Mouse (Mus musculus): ENCODE results near the gene M1ap.

M1ap gene

GRCm38 (mm10) chr6:83005444-83006011 is 58.8 kb downstream of the M1ap start:
- DNase-seq (ENCODE audit: extremely low read depth, insufficient read length, low spot score) = peak; percentile 40

GRCm38 (mm10) chr6:83006114-83006513 is 59.4 kb downstream of the M1ap start:
- peak; percentile 77 for DNase-seq (ENCODE audit: extremely low read depth, insufficient read length, low spot score)

- no peak for DNase-seq (ENCODE audit: extremely low read depth, insufficient read length, low spot score)
Observed at GRCm38 (mm10) chr6:83008659-83009058, 62.0 kb downstream of the M1ap start.

- no peak for DNase-seq (ENCODE audit: extremely low read depth, insufficient read length, low spot score)
Observed at GRCm38 (mm10) chr6:83010010-83010409, 63.3 kb downstream of the M1ap start.

GRCm38 (mm10) chr6:83011255-83011654 is 64.6 kb downstream of the M1ap start:
- DNase-seq (ENCODE audit: extremely low read depth, insufficient read length, low spot score) = no peak

- DNase-seq (ENCODE audit: extremely low read depth, insufficient read length, low spot score) = no peak
Observed at GRCm38 (mm10) chr6:83011756-83012155, 65.1 kb downstream of the M1ap start.

GRCm38 (mm10) chr6:83013444-83013843 is 66.7 kb downstream of the M1ap start:
- DNase-seq (ENCODE audit: extremely low read depth, insufficient read length, low spot score) = peak; percentile 45

GRCm38 (mm10) chr6:83014482-83015466 is 68.1 kb downstream of the M1ap start:
- peak; percentile 38 for DNase-seq (ENCODE audit: extremely low read depth, insufficient read length, low spot score)

GRCm38 (mm10) chr6:83015749-83016148 is 69.0 kb downstream of the M1ap start:
- no peak for DNase-seq (ENCODE audit: extremely low read depth, insufficient read length, low spot score)

GRCm38 (mm10) chr6:83017190-83017589 is 70.5 kb downstream of the M1ap start:
- DNase-seq (ENCODE audit: extremely low read depth, insufficient read length, low spot score) = peak; percentile 64

- DNase-seq (ENCODE audit: extremely low read depth, insufficient read length, low spot score) = no peak
Observed at GRCm38 (mm10) chr6:83019044-83019443, 72.3 kb downstream of the M1ap start.

- DNase-seq (ENCODE audit: extremely low read depth, insufficient read length, low spot score) = no peak
Observed at GRCm38 (mm10) chr6:83020121-83020520, 73.4 kb downstream of the M1ap start.

GRCm38 (mm10) chr6:83020836-83021593 is 74.3 kb downstream of the M1ap start:
- DNase-seq (ENCODE audit: extremely low read depth, insufficient read length, low spot score) = no peak

- DNase-seq (ENCODE audit: extremely low read depth, insufficient read length, low spot score) = no peak
Observed at GRCm38 (mm10) chr6:83023008-83023407, 76.3 kb downstream of the M1ap start.

GRCm38 (mm10) chr6:83023786-83024185 is 77.1 kb downstream of the M1ap start:
- DNase-seq (ENCODE audit: extremely low read depth, insufficient read length, low spot score) = no peak

- DNase-seq (ENCODE audit: extremely low read depth, insufficient read length, low spot score) = no peak
Observed at GRCm38 (mm10) chr6:83024421-83024820, 77.7 kb downstream of the M1ap start.

GRCm38 (mm10) chr6:83025221-83025620 is 78.5 kb downstream of the M1ap start:
- no peak for DNase-seq (ENCODE audit: extremely low read depth, insufficient read length, low spot score)

GRCm38 (mm10) chr6:83027293-83027692 is 80.6 kb downstream of the M1ap start:
- DNase-seq (ENCODE audit: extremely low read depth, insufficient read length, low spot score) = no peak

- peak; percentile 83 for DNase-seq (ENCODE audit: extremely low read depth, insufficient read length, low spot score)
Observed at GRCm38 (mm10) chr6:83027706-83028105, 81.0 kb downstream of the M1ap start.

- DNase-seq (ENCODE audit: extremely low read depth, insufficient read length, low spot score) = no peak
Observed at GRCm38 (mm10) chr6:83029777-83030176, 83.1 kb downstream of the M1ap start.

- DNase-seq (ENCODE audit: extremely low read depth, insufficient read length, low spot score) = no peak
Observed at GRCm38 (mm10) chr6:83031111-83031510, 84.4 kb downstream of the M1ap start.
